Mouse (Mus musculus) R1 (cell line): Measurements from ENCODE around the gene Rps6ka1.
A peak's percentile ranks its signal among the peaks of the same experiment; 100 is the strongest.

ENCODE experiments used
- DNase-seq: peaks from one replicate; pipeline ENCODE4 v3.0.0-alpha.2; 2018; ENCODE audit warnings: low read depth, low spot score

Rps6ka1 gene

GRCm38 (mm10) chr4:133897431-133897891 is 9.9 kb upstream of the Rps6ka1 start:
- peak; percentile 82 for DNase-seq

- peak; percentile 74 for DNase-seq
These were observed 9.4 kb upstream of the Rps6ka1 start for GRCm38 (mm10) chr4:133896984-133897383.

- no peak for DNase-seq
These were observed 8.4 kb upstream of the Rps6ka1 start for GRCm38 (mm10) chr4:133896002-133896401.

- DNase-seq = peak; percentile 65
These were observed 348 bp downstream of the Rps6ka1 start for GRCm38 (mm10) chr4:133887249-133887648.

GRCm38 (mm10) chr4:133885991-133886501 is 1.6 kb downstream of the Rps6ka1 start:
- peak; percentile 77 for DNase-seq

- DNase-seq = no peak
These were observed 2.3 kb downstream of the Rps6ka1 start for GRCm38 (mm10) chr4:133885331-133885730.

- no peak for DNase-seq
These were observed 2.7 kb downstream of the Rps6ka1 start for GRCm38 (mm10) chr4:133884888-133885287.

GRCm38 (mm10) chr4:133884127-133884753 is 3.4 kb downstream of the Rps6ka1 start:
- DNase-seq = no peak

GRCm38 (mm10) chr4:133881851-133882250 is 5.7 kb downstream of the Rps6ka1 start:
- DNase-seq = no peak

- DNase-seq = no peak
These were observed 6.2 kb downstream of the Rps6ka1 start for GRCm38 (mm10) chr4:133881399-133881798.

- DNase-seq = peak; percentile 99
These were observed 8.3 kb downstream of the Rps6ka1 start for GRCm38 (mm10) chr4:133879145-133879902.

GRCm38 (mm10) chr4:133877850-133878755 is 9.5 kb downstream of the Rps6ka1 start:
- DNase-seq = peak; percentile 89

GRCm38 (mm10) chr4:133874865-133875517 is 12.6 kb downstream of the Rps6ka1 start:
- peak; percentile 39 for DNase-seq

- DNase-seq = peak; percentile 62
These were observed 13.4 kb downstream of the Rps6ka1 start for GRCm38 (mm10) chr4:133873926-133874864.

- peak; percentile 13 for DNase-seq
These were observed 14.2 kb downstream of the Rps6ka1 start for GRCm38 (mm10) chr4:133873431-133873851.

- peak; percentile 69 for DNase-seq
These were observed 14.7 kb downstream of the Rps6ka1 start for GRCm38 (mm10) chr4:133872812-133873300.

GRCm38 (mm10) chr4:133872222-133872811 is 15.3 kb downstream of the Rps6ka1 start:
- DNase-seq = peak; percentile 13

GRCm38 (mm10) chr4:133865231-133865630 is 22.4 kb downstream of the Rps6ka1 start:
- DNase-seq = peak; percentile 69

GRCm38 (mm10) chr4:133864380-133864981 is 23.1 kb downstream of the Rps6ka1 start:
- DNase-seq = peak; percentile 29
